Mouse (Mus musculus) kidney, adult 8-10 months (tissue): Measurements from ENCODE around the gene Kl.

Experiments used
- DNase-seq, 2 experiments: peaks; one replicate each; pipeline ENCODE4 v3.0.0; 2022

The Kl gene

DNA sequence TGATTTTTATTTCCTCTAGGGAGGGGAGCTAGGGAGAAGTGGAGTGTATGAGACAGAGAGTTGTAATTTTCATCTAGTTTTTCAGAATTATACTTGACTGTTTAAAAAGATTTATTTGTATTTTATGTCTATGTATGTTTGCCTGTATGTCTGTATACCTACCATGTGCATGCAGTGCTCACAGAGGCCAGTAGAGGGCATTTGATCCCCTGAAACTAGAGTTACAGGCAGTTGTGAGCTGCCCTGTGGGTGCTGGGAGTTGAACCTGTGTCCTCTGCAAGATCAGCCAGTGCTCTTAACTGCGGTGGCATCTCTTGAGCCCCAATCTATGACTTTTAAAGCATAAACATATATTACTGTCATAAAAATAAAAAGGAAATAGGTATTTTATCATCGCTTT is 15.5 kb downstream of the Kl start:
- DNase-seq, result no peak

DNA sequence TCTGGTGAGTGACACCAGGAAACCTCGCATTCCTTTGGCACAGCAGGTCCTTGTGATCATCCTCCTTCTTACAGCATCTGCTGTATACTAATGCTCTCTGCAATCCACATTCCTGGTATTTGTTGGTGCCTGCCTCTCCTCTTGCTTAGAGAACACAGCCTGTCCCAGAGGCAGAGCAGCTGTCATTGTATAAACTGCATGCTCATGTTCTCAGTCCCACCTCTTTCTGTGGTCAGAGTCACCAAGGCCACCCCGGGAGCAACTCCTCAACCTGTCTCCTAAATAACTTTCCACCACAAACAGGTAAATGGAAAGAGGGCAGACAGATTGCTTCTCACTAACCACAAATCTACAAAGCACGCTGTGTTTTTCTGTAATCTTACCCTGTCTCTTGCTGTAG is 18.1 kb downstream of the Kl start:
- no peak for DNase-seq

DNA sequence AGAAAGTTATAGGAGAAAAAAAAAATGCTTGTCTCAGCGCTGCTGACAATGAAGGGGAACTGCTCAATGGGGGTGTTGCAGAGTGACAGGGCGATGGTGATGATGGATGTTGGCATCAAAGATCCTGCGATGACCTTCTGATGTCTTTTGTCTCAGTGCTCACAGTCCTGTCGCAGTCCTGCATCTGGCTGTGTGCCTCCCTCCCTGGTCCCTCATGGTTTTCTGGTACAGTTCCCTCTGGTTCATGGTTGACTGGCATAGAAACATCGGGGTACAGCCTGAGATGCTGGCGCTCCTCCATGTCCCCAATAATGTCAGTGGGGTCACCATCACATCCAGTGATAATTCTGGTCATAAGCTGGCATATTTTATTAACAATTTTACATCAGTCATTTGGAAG is 18.7 kb downstream of the Kl start:
- no peak for DNase-seq

DNA sequence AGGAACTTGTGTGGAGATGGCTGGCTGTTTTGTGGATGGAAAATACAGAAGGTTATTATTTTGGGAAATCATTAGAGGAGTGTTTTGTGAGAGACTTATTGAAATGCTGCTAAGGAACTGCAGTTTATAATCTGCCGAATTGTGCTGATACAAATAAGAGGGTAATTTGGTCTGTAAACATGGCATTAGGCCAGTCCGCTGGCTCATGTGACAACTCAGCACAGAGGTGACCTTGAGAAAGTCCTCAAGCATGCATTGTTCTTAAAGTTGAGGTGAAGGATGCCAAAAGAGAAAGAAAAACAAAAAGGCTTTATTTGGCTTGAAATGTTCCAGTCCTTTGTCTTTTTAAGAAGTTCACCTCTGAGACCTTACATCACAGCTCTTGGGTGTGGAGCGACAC is 21.8 kb downstream of the Kl start:
- DNase-seq, result peak; percentile 65 to 72

GRCm38 (mm10) chr5:150977383-150977958 is 25.1 kb downstream of the Kl start:
- no peak for DNase-seq

- DNase-seq, result no peak
These were observed 27.1 kb downstream of the Kl start for GRCm38 (mm10) chr5:150979341-150980136.

GRCm38 (mm10) chr5:150982082-150982481 is 29.7 kb downstream of the Kl start:
- DNase-seq, result no peak

DNA sequence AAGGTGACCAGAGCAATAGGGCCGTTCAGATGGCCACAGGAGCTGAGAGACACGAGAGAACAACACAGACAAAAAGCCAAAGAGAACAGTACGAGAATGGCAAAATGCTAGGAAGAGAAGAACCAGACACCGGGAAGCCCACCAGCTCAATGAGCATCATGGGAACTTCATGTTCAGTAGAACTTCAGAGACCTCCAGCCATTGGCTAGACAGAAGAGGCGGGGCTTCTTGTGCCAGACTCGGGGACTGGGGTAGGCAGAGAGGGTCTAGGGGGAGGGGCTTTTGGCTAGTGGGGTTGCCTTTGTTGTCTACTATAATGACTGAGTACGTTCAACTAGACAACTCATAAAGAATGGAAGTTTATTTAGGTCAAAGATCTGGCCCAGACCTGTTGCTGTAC is 41.7 kb downstream of the Kl start:
- DNase-seq, result no peak

DNA sequence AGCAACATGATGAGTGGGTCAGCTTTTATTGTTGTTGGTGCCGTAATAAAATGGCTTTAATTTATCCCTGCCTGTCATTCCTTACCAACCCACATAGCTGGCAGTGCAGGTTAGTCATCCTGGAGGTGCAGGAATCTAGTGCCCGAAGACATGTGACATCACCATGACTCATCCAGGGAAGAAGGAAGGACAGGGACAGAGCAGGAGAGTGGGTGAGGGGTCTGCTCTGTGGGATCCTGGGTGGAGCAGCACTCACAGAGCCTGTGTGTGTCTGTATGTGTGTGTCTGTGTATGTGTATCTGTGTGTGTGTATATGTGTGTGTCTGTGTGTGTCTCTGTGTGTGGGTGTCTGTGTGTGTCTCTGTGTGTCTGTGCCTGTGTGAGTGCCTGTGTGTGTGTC is 44.2 kb downstream of the Kl start:
- no peak for DNase-seq

GRCm38 (mm10) chr5:151001111-151001510 is 48.7 kb downstream of the Kl start:
- DNase-seq, result no peak

GRCm38 (mm10) chr5:151002051-151002450 is 49.6 kb downstream of the Kl start:
- DNase-seq, result no peak

GRCm38 (mm10) chr5:151004216-151004755 is 51.9 kb downstream of the Kl start:
- peak in 1 of 2 experiments; percentile 28 for DNase-seq

GRCm38 (mm10) chr5:151018450-151018849 is 66.0 kb downstream of the Kl start:
- peak in 1 of 2 experiments; percentile 31 for DNase-seq

GRCm38 (mm10) chr5:151018959-151019358 is 66.6 kb downstream of the Kl start:
- DNase-seq, result no peak

- DNase-seq, result no peak
These were observed 67.8 kb downstream of the Kl start for GRCm38 (mm10) chr5:151020031-151020820.

GRCm38 (mm10) chr5:151020831-151021230 is 68.4 kb downstream of the Kl start:
- DNase-seq, result no peak

GRCm38 (mm10) chr5:151022026-151022425 is 69.6 kb downstream of the Kl start:
- DNase-seq, result no peak

DNA sequence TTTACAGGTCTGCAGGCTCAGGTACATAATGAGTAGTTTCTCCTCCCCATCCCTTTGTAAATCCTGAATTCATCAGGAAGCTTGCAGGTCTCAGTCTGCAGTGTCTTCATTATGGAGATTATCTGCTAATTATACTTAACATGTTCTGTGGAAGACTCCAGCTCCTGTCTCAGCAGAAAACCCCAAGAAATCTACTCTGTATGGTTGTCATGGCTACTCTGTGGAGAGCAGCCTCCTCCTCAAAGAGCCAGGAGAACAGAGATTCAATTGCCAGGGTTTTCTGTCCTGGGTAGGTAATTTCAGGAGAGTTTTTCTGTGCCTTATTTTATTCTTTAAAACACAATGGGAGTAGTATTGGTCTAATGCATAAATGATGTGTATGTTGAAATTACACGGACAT is 70.5 kb downstream of the Kl start:
- no peak for DNase-seq

DNA sequence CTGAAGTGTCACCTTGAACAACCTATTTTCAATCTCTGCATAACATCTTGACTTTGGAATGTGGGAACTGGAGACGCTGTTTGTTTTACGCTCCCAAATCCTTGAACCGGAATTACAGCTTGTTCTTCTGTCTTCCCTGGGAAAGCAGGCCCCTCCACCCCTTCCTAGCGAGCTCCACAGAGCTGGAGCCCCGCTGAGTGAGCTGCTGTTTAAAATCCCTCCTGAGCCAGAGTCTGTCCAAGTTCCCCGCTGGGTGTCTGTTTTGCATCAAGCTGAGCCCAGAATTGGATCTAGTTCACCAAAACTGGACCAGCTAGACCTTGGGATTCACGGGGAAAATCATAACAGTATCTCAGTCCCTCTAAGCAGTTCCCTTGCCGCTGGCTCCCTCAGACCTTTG is 71.1 kb downstream of the Kl start:
- no peak for DNase-seq

DNA sequence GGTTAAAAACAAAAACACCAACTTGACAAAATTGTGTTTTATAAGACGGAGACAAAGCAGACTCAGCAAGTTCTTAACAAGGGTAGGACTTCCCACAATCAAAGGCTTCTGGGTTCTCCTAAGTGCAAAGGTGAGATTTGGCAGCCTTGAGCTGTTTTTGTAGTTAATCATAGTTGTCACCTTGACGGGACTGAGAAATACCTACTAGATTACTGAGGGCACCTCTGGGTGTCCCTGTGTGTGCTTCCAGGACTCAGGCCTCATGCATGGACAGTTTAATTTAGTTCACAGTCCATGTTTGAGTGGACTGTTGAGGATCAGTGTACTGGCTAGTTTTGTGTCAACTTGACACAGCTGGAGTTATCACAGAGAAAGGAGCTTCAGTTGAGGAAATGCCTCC is 72.1 kb downstream of the Kl start:
- DNase-seq, result peak; percentile 40 to 50

DNA sequence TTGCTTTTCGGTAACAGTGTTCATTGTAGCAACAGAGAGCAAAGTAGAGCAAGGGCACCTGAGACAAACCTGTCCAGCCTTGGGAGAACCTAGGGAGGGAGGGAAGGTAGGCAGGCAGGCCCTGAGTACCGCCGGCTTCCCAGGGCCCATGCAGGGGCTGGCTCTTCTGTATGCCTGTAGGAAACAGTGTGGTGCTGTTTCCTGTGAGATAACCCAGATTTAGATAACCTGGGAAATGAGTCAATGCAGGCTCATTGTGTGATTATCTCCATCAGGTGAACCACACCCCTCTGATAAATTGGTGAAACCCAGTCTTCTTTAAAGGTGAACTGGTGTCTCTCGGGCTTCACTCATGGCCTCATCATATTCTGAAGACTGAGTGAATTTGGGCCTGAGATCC is 73.7 kb downstream of the Kl start:
- DNase-seq, result no peak

DNA sequence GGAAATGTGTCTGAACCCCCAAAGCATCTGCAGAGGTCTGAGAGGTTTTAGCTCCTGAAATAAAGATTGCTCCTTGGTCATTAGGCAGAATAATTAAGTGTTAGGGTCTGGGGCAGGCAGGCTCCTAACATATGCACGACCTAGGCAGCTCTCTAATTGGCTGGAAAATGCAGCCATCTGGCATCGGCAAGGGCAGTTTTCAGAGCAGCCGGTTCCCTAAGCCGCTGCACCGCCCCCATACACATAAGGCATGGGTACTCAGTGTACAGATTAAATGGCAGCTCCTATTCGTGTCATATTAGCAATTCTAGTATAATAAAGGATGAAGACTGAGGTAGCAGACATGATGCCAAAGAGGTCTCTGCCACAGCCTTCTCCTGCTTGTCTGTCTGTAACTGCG is 74.8 kb downstream of the Kl start:
- DNase-seq, result no peak

DNA sequence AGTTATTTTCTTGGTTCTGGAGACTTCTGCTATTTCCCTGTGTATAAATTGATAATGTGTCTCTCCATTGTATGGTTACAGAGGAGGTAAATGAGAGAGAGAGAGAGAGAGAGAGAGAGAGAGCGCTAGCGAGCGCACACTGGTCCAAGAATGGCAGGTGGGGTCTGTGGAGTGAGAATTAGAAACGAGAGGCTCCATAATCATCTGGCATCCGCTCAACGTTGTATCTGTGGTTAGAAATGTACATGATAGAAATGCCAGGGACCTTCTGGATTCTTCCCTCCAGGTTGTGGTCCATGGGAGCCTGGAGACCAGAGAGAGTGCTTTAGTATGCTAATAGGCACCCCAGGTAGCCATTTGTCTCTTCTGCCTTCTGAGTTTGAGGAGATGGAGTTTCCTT is 76.5 kb downstream of the Kl start:
- DNase-seq, result no peak
